Mouse (Mus musculus): ENCODE measurements around the gene Kcns1. TPM values are rescaled to one million over a fixed set of nuclear protein-coding genes. Genes with fewer than 3 reads are reported as not detected.
"Not testable (repeated sequence)": the region's sequence is repeated elsewhere in the genome, so short reads cannot be mapped to it uniquely, and the experiment has no call there.

The Kcns1 gene
- 0.36 and 0.48 TPM in 2 replicates for polyA plus RNA-seq (2012; rRNA removed)

GRCm38 (mm10) chr2:164170902-164171301 is at the start of gene Kcns1:
TSS of gene Kcns1 (minus strand) at chr2:164171113.
- TF ChIP-seq POLR2A (IDR thresholded peaks at IDR 0.05; ENCODE audit: low read depth, low read length) (no peak), CTCF (conservative IDR thresholded peaks at IDR 0.05; ENCODE audit: insufficient read depth, insufficient read length, low read depth, low read length) (no peak)
- DNase-seq, result no peak
- H3K27ac ChIP-seq (ENCODE audit: insufficient read depth, low read depth, low read length), result no peak within 1 kb of the TSS
- peaks cover 2% of the 10 kb centered on the region for H3K27me3 ChIP-seq (replicated peaks; ENCODE audit: control insufficient read depth, insufficient read depth, low read length)
- H3K4me3 ChIP-seq (ENCODE audit: insufficient read depth, low read depth, low read length), result no peak within 1 kb of the TSS
- H3K36me3 ChIP-seq (ENCODE audit: control insufficient read depth, insufficient read depth, low read length), result no peaks in the 10 kb centered on the region
- 4% methylated on average over 29 of the region's 29 CpGs for WGBS
- no peaks in the 10 kb centered on the region for H3K4me1 ChIP-seq (ENCODE audit: control insufficient read depth, insufficient read depth, low read length)

- no peak for TF ChIP-seq POLR2A (IDR thresholded peaks at IDR 0.05; ENCODE audit: low read depth, low read length)
- no peak for TF ChIP-seq CTCF (conservative IDR thresholded peaks at IDR 0.05; ENCODE audit: insufficient read depth, insufficient read length, low read depth, low read length)
- no peaks in the 10 kb centered on the region for H3K36me3 ChIP-seq (ENCODE audit: control insufficient read depth, insufficient read depth, low read length)
- H3K4me3 ChIP-seq (ENCODE audit: insufficient read depth, low read depth, low read length), result peak overlapping the region; percentile 34
- H3K27me3 ChIP-seq (replicated peaks; ENCODE audit: control insufficient read depth, insufficient read depth, low read length), result no peaks in the 10 kb centered on the region
- WGBS, result 76% methylated on average over 9 of the region's 9 CpGs
- DNase-seq, result no peak
- peak overlapping the region; percentile 72 for H3K27ac ChIP-seq (ENCODE audit: insufficient read depth, low read depth, low read length)
- peaks cover 6% of the 10 kb centered on the region; the same call in 1 of the 2 replicates for H3K4me1 ChIP-seq (ENCODE audit: control insufficient read depth, insufficient read depth, low read length)
Observed at GRCm38 (mm10) chr2:164219295-164219694, 48.4 kb upstream of the Kcns1 start.

GRCm38 (mm10) chr2:164212711-164213110 is 41.8 kb upstream of the Kcns1 start:
- no peak for DNase-seq
- TF ChIP-seq CTCF (conservative IDR thresholded peaks at IDR 0.05; ENCODE audit: insufficient read depth, insufficient read length, low read depth, low read length) (no peak), POLR2A (IDR thresholded peaks at IDR 0.05; ENCODE audit: low read depth, low read length) (no peak)
- no peaks in the 10 kb centered on the region for H3K36me3 ChIP-seq (ENCODE audit: control insufficient read depth, insufficient read depth, low read length)
- H3K27me3 ChIP-seq (replicated peaks; ENCODE audit: control insufficient read depth, insufficient read depth, low read length), result no peaks in the 10 kb centered on the region; the same call in 1 of the 2 replicates
- no peak overlapping the region for H3K27ac ChIP-seq (ENCODE audit: insufficient read depth, low read depth, low read length)
- no peak overlapping the region for H3K4me3 ChIP-seq (ENCODE audit: insufficient read depth, low read depth, low read length)
- no peaks in the 10 kb centered on the region; the same call in 1 of the 2 replicates for H3K4me1 ChIP-seq (ENCODE audit: control insufficient read depth, insufficient read depth, low read length)
- WGBS, result 56% methylated on average over 5 of the region's 5 CpGs

GRCm38 (mm10) chr2:164210892-164211291 is 40.0 kb upstream of the Kcns1 start:
- no peak for DNase-seq
- Histone ChIP-seq H3K4me3 (ENCODE audit: insufficient read depth, low read depth, low read length) (no peak overlapping the region), H3K4me1 (ENCODE audit: control insufficient read depth, insufficient read depth, low read length) (no peaks in the 10 kb centered on the region; the same call in 1 of the 2 replicates), H3K36me3 (ENCODE audit: control insufficient read depth, insufficient read depth, low read length) (no peaks in the 10 kb centered on the region), H3K27ac (ENCODE audit: insufficient read depth, low read depth, low read length) (no peak overlapping the region), H3K27me3 (replicated peaks; ENCODE audit: control insufficient read depth, insufficient read depth, low read length) (no peaks in the 10 kb centered on the region; the same call in 1 of the 2 replicates)
- WGBS, result 87% methylated on average over 4 of the region's 4 CpGs
- no peak for TF ChIP-seq POLR2A (IDR thresholded peaks at IDR 0.05; ENCODE audit: low read depth, low read length)
- TF ChIP-seq CTCF (conservative IDR thresholded peaks at IDR 0.05; ENCODE audit: insufficient read depth, insufficient read length, low read depth, low read length), result no peak

- Histone ChIP-seq H3K4me3 (ENCODE audit: insufficient read depth, low read depth, low read length) (no peak overlapping the region), H3K36me3 (ENCODE audit: control insufficient read depth, insufficient read depth, low read length) (no peaks in the 10 kb centered on the region), H3K27ac (ENCODE audit: insufficient read depth, low read depth, low read length) (peak overlapping the region; percentile 81), H3K27me3 (replicated peaks; ENCODE audit: control insufficient read depth, insufficient read depth, low read length) (no peaks in the 10 kb centered on the region; the same call in 1 of the 2 replicates), H3K4me1 (ENCODE audit: control insufficient read depth, insufficient read depth, low read length) (no peaks in the 10 kb centered on the region)
- TF ChIP-seq POLR2A (IDR thresholded peaks at IDR 0.05; ENCODE audit: low read depth, low read length) (no peak), CTCF (conservative IDR thresholded peaks at IDR 0.05; ENCODE audit: insufficient read depth, insufficient read length, low read depth, low read length) (no peak)
- 44% methylated on average over 4 of the region's 4 CpGs for WGBS
- DNase-seq, result no peak
Observed at GRCm38 (mm10) chr2:164206676-164207075, 35.8 kb upstream of the Kcns1 start.

GRCm38 (mm10) chr2:164206011-164206410 is 35.1 kb upstream of the Kcns1 start:
- DNase-seq, result peak; percentile 76
- H3K36me3 ChIP-seq (ENCODE audit: control insufficient read depth, insufficient read depth, low read length); H3K27me3 ChIP-seq (replicated peaks; ENCODE audit: control insufficient read depth, insufficient read depth, low read length); H3K4me1 ChIP-seq (ENCODE audit: control insufficient read depth, insufficient read depth, low read length); H3K4me3 ChIP-seq (ENCODE audit: insufficient read depth, low read depth, low read length): not testable (repeated sequence)
- whole genome bisulfite sequencing, result 71% methylated on average over 10 of the region's 10 CpGs
- H3K27ac ChIP-seq (ENCODE audit: insufficient read depth, low read depth, low read length), result peak overlapping the region; percentile 47; the same call in 1 of the 2 replicates

GRCm38 (mm10) chr2:164199626-164200327 is 28.9 kb upstream of the Kcns1 start, which contains the start of gene Wfdc15a:
TSS of gene Wfdc15a (minus strand) at chr2:164200130.
- 76% methylated on average over 20 of the region's 20 CpGs for WGBS

More at GRCm38 (mm10) chr2:164199626-164200327, 28.9 kb upstream of the Kcns1 start, which contains the start of gene Wfdc15a:
- no peak within 1 kb of the TSS for H3K27ac ChIP-seq (ENCODE audit: insufficient read depth, low read depth, low read length)
- TF ChIP-seq POLR2A (IDR thresholded peaks at IDR 0.05; ENCODE audit: low read depth, low read length), result no peak
- TF ChIP-seq CTCF (conservative IDR thresholded peaks at IDR 0.05; ENCODE audit: insufficient read depth, insufficient read length, low read depth, low read length), result no peak
- no peaks in the 10 kb centered on the region for H3K36me3 ChIP-seq (ENCODE audit: control insufficient read depth, insufficient read depth, low read length)
- no peaks in the 10 kb centered on the region for H3K27me3 ChIP-seq (replicated peaks; ENCODE audit: control insufficient read depth, insufficient read depth, low read length)
- DNase-seq, result no peak
- no peaks in the 10 kb centered on the region for H3K4me1 ChIP-seq (ENCODE audit: control insufficient read depth, insufficient read depth, low read length)
- no peak within 1 kb of the TSS for H3K4me3 ChIP-seq (ENCODE audit: insufficient read depth, low read depth, low read length)

All from kidney, adult 2 months (tissue).